Mouse (Mus musculus) stomach, embryonic 14.5 days (tissue): ENCODE data around the gene Gpr155. TPM values are rescaled to one million over a fixed set of nuclear protein-coding genes. Genes with fewer than 3 reads are reported as not detected.

Experiments used
- ATAC-seq: fragments of 200-750 bp; cut with Nextera tagmentation; 2 replicates; pipeline ENCODE4 v1.8.0; 2017; ENCODE audit warnings: low read depth, moderate TSS enrichment; ENCODE audit not compliant: insufficient number of reproducible peaks, insufficient read depth, low FRiP score
- H3K27ac ChIP-seq: fragments of 300-500 bp; sonication (generic); 2 replicates; pipeline ENCODE4 v1.5.1; 2014; ENCODE audit warnings: mild to moderate bottlenecking, low read length, moderate library complexity, mixed read lengths
- H3K27me3 ChIP-seq: fragments of 300-500 bp; sonication (generic); 2 replicates; pipeline ENCODE4 v1.6.1; 2014; ENCODE audit warnings: low read length, control low read depth, mixed read lengths; ENCODE audit not compliant: control insufficient read depth, insufficient read depth
- H3K36me3 ChIP-seq: fragments of 300-500 bp; sonication (generic); 2 replicates; pipeline ENCODE4 v1.6.1; 2014; ENCODE audit warnings: mild to moderate bottlenecking, control low read depth, low read length, moderate library complexity, mixed read lengths; ENCODE audit not compliant: control insufficient read depth, insufficient read depth
- H3K4me1 ChIP-seq: fragments of 300-500 bp; sonication (generic); 2 replicates; pipeline ENCODE4 v1.6.1; 2014; ENCODE audit warnings: low read length, control low read depth, mixed read lengths; ENCODE audit not compliant: control insufficient read depth, insufficient read depth
- H3K4me2 ChIP-seq: fragments of 300-500 bp; sonication (generic); replicated peaks from 2 replicates; pipeline ENCODE4 v1.6.1; 2014; ENCODE audit warnings: low read depth, low read length, control low read depth
- H3K4me3 ChIP-seq: fragments of 300-500 bp; sonication (generic); 2 replicates; pipeline ENCODE4 v1.5.1; 2014; ENCODE audit warnings: low read depth, low read length, control low read depth
- H3K9ac ChIP-seq: fragments of 300-500 bp; sonication (generic); replicated peaks from 2 replicates; pipeline ENCODE4 v1.6.1; 2014; ENCODE audit warnings: low read depth, mild to moderate bottlenecking, control low read depth, low read length, moderate library complexity, mixed read lengths
- H3K9me3 ChIP-seq: fragments of 300-500 bp; sonication (generic); 2 replicates; pipeline ENCODE4 v1.6.1; 2016; ENCODE audit warnings: low read depth, low read length, control low read depth; ENCODE audit not compliant: control insufficient read depth
- WGBS: fragments of 180-500 bp; shearing (Covaris S2); extraction: QIAGEN DNeasy Blood & Tissue Kit; methylation state at CpG from one replicate; pipeline ENCODE4 v1.1.7; 2014; 5-methylcytosine and 5-hydroxymethylcytosine counted together
- polyA plus RNA-seq: library from polyadenylated mRNA; unstranded; fragments of >200 nt; fragmentation: Nextera tagmentation; extraction: Ambion mirVana; gene quantifications from 2 replicates; pipeline ENCODE4 v1.2.1, GENCODE M21; 2014

Gpr155 gene
- polyA plus RNA-seq, 1 experiment from 2014 or later, result 3.9 TPM

DNA sequence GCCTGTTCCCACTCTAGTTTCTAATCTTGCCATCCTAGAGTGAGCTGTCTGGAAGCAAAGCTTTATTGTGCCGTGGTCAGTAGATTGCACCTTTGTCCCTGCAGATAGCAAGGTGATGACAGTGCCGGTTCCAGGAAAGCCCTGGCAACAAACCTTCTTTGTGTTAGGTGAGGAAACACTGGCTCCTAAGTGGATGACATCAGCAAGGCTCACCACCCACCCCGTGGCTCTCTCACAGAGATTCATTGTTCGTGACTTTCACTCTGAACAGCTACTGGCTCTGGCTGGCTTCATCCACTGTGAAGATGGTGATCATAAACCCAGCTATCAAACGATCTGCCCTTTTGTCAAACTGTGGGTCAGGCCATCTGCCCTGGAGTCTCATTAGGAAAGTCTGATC, 29.5 kb upstream of the Gpr155 start:
- Histone ChIP-seq H3K27ac (no peak overlapping the region), H3K9me3 (no peaks in the 10 kb centered on the region), H3K36me3 (no peaks in the 10 kb centered on the region), H3K4me3 (no peak overlapping the region), H3K27me3 (no peaks in the 10 kb centered on the region), H3K4me1 (no peaks in the 10 kb centered on the region), H3K4me2 (no peak overlapping the region), H3K9ac (no peak overlapping the region)
- ATAC-seq, result no peak
- 56% methylated on average over 5 of the region's 5 CpGs for WGBS

DNA sequence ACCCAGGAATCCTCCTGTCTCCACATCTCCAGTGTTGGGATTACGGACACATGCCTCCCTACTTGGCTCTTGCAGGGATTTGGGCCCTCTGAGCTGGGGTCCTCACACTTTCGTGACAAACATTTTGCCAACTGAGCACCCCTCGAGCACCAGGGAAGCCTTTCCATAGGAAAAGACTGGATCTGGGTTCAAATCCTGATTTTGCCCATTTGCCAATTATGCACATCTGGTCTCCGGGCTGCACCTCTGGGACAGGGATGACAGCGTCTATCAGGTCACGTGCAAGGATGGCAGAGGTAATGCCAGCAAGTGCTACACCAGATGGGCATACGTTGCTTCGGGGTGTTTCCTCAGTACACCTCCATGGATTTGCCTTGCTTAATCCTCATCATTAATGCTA, 23.7 kb upstream of the Gpr155 start:
- Histone ChIP-seq H3K4me1 (no peaks in the 10 kb centered on the region), H3K4me2 (no peak overlapping the region), H3K36me3 (no peaks in the 10 kb centered on the region), H3K27ac (no peak overlapping the region), H3K9ac (no peak overlapping the region), H3K27me3 (no peaks in the 10 kb centered on the region), H3K4me3 (no peak overlapping the region), H3K9me3 (no peaks in the 10 kb centered on the region)
- ATAC-seq, result no peak
- 91% methylated on average over 8 of the region's 8 CpGs for WGBS

DNA sequence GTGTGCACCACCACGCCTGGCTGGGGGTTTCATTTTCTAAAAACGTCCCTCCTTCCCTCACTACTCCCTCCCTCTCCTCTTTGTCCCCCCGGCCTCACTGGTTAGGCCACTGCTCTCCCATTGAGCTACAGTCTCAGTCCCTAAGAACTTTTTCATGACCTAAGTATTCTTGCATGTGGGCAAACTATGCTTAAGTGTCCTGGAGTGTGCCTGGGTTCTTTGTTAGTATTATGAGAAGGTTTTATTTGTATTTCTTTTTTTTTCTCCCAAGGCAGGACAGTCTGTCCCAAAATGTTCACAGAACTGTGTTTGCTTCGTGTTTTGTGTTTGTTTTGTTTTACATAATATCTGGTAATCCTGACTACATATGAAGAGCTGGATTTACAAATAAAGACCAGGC, 21.3 kb upstream of the Gpr155 start:
- no peak overlapping the region for H3K27ac ChIP-seq
- H3K9ac ChIP-seq, result no peak overlapping the region
- H3K36me3 ChIP-seq, result no peaks in the 10 kb centered on the region
- no peaks in the 10 kb centered on the region for H3K4me1 ChIP-seq
- no peak overlapping the region for H3K4me3 ChIP-seq
- ATAC-seq, result no peak
- WGBS, result 62% methylated on average over 4 of the region's 4 CpGs
- H3K9me3 ChIP-seq, result no peaks in the 10 kb centered on the region
- no peak overlapping the region for H3K4me2 ChIP-seq
- no peaks in the 10 kb centered on the region for H3K27me3 ChIP-seq

- no peak overlapping the region for H3K27ac ChIP-seq
- no peak overlapping the region for H3K4me3 ChIP-seq
- H3K4me1 ChIP-seq, result no peaks in the 10 kb centered on the region
- no peak overlapping the region for H3K4me2 ChIP-seq
- no peaks in the 10 kb centered on the region for H3K9me3 ChIP-seq
- WGBS, result 85% methylated on average over 9 of the region's 9 CpGs
- ATAC-seq, result no peak
- H3K36me3 ChIP-seq, result no peaks in the 10 kb centered on the region
- no peaks in the 10 kb centered on the region for H3K27me3 ChIP-seq
- H3K9ac ChIP-seq, result no peak overlapping the region
These were observed 20.1 kb upstream of the Gpr155 start for GRCm38 (mm10) chr2:73406336-73406915.

- Histone ChIP-seq H3K4me2 (no peak overlapping the region), H3K9me3 (no peaks in the 10 kb centered on the region), H3K27me3 (no peaks in the 10 kb centered on the region), H3K4me3 (no peak overlapping the region), H3K36me3 (no peaks in the 10 kb centered on the region), H3K9ac (no peak overlapping the region), H3K4me1 (no peaks in the 10 kb centered on the region), H3K27ac (no peak overlapping the region)
- ATAC-seq, result no peak
- WGBS, result 86% methylated on average over 7 of the region's 7 CpGs
These were observed 18.6 kb upstream of the Gpr155 start for GRCm38 (mm10) chr2:73404980-73405379.

GRCm38 (mm10) chr2:73404442-73404841, 18.1 kb upstream of the Gpr155 start:
- Histone ChIP-seq H3K36me3 (no peaks in the 10 kb centered on the region), H3K9me3 (no peaks in the 10 kb centered on the region), H3K4me1 (no peaks in the 10 kb centered on the region), H3K4me2 (no peak overlapping the region), H3K27me3 (no peaks in the 10 kb centered on the region), H3K4me3 (no peak overlapping the region), H3K9ac (no peak overlapping the region), H3K27ac (no peak overlapping the region)
- WGBS, result 85% methylated on average over 9 of the region's 9 CpGs
- ATAC-seq, result no peak

GRCm38 (mm10) chr2:73403385-73404013, 17.1 kb upstream of the Gpr155 start:
- Histone ChIP-seq H3K27ac (no peak overlapping the region), H3K4me3 (no peak overlapping the region), H3K9me3 (no peaks in the 10 kb centered on the region), H3K4me1 (no peaks in the 10 kb centered on the region), H3K9ac (no peak overlapping the region), H3K4me2 (no peak overlapping the region), H3K36me3 (no peaks in the 10 kb centered on the region), H3K27me3 (no peaks in the 10 kb centered on the region)
- ATAC-seq, result no peak
- WGBS, result 74% methylated on average over 15 of the region's 15 CpGs

- no peaks in the 10 kb centered on the region for H3K9me3 ChIP-seq
- 21% methylated on average over 1 of the region's 1 CpGs for WGBS
- H3K36me3 ChIP-seq, result no peaks in the 10 kb centered on the region
- no peak overlapping the region for H3K4me3 ChIP-seq
- ATAC-seq, result no peak
- H3K27me3 ChIP-seq, result no peaks in the 10 kb centered on the region
- H3K27ac ChIP-seq, result no peak overlapping the region
- no peak overlapping the region for H3K4me2 ChIP-seq
- no peak overlapping the region for H3K9ac ChIP-seq
- no peaks in the 10 kb centered on the region for H3K4me1 ChIP-seq
These were observed 15.3 kb upstream of the Gpr155 start for GRCm38 (mm10) chr2:73401689-73402088.

DNA sequence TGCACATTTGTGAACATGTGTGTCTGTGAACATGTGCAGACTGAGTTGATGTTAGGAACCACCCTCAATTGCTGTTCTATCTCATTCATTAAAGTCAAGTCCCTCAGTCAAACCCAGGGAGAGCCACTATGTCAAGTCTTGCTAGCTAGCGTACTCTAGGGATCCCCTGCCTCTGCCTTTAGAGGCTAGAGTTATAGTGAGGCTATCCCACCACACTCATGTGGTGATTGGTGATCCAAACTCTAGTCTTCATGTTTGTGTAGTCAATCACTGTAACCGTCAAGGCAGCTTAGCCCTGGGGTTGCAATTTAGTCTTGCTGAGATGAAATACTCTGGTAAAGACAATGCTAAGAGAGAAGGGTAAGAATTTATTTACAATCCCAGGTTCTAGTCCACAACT, 11.1 kb upstream of the Gpr155 start:
- H3K9me3 ChIP-seq, result no peaks in the 10 kb centered on the region
- no peaks in the 10 kb centered on the region for H3K27me3 ChIP-seq
- H3K36me3 ChIP-seq, result no peaks in the 10 kb centered on the region
- WGBS, result 95% methylated on average over 2 of the region's 2 CpGs
- no peak overlapping the region for H3K4me2 ChIP-seq
- no peaks in the 10 kb centered on the region for H3K4me1 ChIP-seq
- no peak overlapping the region for H3K4me3 ChIP-seq
- H3K27ac ChIP-seq, result no peak overlapping the region
- no peak overlapping the region for H3K9ac ChIP-seq
- no peak for ATAC-seq
